Mouse (Mus musculus) erythroid progenitor cell, adult 5-6 weeks (primary cell): Measurements from ENCODE around the gene Trmt61a. TPM values are rescaled to one million over a fixed set of nuclear protein-coding genes. Genes with fewer than 3 reads are reported as not detected.

Experiments used
- ATAC-seq: replicated peaks from 2 replicates; pipeline ENCODE4 v1.8.0; 2016; ENCODE audit warnings: moderate number of reproducible peaks, mild to moderate bottlenecking, moderate TSS enrichment, inconsistent platforms; ENCODE audit not compliant: poor library complexity, low FRiP score, severe bottlenecking
- total RNA-seq, 2 experiments: library from RNA; stranded (forward) in 1 of 2; stranded (reverse) in 1 of 2; fragments of 150-400 nt in 1 of 2; fragments of 186-747, 209-891 nt in 1 of 2; gene quantifications; 2 replicates each; pipeline versions ENCODE4 v1.2.3 to v1.2.4; 2015 to 2017; ENCODE audit warnings: low replicate concordance in 2 of 2

Gene Trmt61a
- total RNA-seq, 2 experiments from 2014 or later: 2.1 to 2.3 TPM

DNA sequence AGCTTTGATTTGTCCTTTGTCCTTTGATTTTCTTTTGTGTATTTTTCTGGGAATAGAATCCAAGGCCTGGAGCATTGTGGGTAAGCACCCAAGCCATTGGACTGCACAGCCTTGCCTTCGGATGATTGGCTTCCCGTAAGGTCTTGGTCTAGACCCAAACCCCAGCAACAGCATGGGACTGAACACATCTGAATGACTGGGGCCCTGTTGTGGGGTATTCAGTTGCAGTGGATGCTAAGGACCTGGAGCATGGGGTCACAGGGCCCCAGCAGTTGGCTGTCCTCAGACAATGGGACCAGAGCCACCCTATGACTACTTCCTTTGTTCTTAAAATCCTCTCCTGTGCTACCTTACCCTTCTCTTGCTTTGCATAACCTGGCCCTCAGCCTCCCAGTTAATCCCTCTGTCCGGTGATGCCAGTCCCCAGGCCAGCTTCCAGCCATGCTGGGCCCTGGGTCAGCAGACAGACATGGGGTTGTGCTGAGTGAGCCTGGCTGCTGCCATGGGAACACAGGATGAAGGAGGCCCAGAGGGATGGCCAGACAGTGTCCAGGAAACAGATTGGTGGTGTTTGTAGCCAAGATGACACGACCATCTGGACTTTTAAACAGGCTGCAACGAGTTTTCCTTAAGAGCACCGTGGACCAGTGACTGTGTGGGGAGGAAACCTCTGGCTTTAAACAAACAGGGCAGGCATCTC lies 46.9 kb downstream of the Trmt61a start:
- no peak for ATAC-seq

DNA sequence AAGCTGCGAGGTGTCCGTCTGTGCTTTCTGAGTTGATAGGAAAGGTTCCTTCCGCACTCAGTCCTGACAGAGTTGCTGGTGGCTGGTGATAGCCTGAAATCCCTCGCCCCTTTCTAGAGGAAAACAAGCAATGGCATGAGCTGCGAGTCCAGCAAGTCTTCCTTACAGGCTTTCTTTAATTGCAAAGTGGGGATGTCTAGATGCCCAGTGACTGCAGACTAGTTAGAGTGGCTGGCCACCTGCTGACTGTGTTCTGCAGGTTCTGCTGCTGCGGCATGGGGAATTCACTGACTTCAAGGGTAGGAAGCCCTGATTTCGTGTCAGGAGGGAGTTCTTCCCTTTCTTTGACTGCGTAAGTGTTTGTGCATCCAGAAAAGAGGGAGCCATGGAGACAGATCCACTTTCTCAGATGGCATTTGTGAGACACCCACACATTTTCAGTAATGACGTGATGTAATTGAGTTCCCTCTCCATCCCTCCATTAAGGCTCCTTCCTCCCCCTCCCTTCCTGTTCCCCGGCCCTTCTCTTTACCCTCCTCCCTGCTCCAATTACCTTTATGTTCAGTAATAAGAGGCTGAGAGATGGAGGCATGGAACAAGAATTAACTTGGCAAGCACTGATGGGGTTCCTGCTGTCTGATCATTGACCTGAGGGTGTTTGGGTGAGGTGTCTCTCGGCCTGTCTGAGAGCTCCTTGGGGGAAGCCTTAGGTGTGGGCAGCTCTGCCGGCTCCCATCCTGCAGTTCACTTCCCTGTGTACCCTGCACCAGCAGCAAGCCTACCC lies 47.6 kb downstream of the Trmt61a start:
- ATAC-seq: no peak

DNA sequence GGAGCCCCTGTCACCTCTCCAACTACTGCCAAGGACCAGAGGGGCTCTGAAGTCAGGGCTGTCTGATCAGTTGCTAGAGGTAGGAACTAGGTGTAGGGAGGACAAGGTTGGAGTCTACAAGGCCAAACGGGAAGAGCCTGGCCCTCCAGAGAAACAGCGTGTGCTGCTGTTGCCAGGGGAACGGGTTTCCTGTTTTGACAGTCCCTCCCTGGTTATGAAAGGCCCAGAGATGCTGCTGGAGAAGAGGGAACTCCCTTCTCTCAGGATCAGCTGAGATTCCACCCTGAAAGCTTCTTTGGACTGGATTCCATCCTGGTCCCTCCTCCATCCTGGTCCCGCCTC lies 48.2 kb downstream of the Trmt61a start:
- ATAC-seq: no peak

DNA sequence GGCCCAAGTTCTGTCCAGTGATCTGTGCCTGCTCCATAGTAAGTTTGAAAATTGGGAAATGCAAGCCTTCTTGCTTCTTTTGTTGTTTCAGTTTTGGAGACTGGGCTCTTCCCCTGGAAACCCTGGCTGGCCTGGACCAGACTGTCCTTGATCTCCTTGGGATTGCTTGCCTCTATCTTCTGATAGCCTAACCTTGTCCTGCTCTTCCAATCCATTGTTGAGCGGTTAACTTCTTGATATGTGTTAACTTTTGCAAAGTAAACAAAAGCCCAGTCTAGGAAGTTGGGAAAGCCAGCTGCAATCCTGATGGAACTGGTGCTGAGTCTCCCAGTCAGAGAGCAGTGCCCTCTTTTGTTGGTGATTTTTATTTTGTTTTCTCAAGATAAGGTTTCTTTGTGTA lies 50.1 kb downstream of the Trmt61a start:
- ATAC-seq: no peak

DNA sequence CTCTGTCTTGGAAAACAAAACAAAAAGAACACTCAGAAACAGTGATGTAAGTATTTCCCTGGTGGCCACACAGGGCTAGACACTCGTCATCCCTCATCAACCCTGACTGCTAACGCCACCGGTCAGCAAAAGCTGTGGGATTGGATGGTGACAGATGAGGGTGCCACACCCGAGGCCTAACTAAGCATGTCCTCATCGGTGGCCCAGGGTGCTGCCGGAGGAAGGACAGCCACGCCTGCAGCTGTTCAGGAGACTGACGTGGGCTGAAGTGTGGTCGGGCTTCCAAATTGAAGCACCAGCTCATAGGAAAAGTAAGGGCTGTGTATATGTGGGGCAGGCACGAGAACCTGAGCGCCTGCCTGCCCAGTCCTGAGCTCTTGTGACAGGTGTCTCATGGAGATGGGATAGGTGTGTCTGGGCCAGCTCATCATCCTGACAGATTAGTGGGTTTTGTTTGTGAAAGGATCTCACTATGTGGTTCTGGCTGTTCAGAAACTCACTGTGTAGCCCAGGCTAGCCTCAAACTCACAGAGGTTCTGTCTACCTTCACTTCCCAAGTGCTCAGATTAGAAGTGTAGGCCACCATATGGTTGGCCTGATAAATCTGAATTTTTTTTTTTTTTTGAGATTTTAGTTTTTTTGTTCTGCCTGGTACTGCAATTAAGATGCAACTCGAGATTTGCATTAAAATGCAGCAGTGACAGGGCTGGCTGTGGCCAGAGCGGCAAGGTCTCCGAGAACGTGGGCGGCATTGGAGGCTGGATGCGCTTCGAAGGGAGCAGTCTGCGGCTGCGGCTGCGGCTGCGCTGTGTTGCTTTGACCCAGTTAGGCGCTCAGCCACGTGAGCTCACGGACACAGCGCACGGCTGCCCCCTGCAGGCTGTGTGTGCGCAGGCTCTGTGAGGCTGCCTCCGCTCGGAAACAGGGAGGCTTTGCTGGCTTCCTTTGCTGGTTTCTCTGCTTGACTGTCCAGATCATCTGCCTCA lies 54.2 kb downstream of the Trmt61a start:
- peak; percentile 94 for ATAC-seq

DNA sequence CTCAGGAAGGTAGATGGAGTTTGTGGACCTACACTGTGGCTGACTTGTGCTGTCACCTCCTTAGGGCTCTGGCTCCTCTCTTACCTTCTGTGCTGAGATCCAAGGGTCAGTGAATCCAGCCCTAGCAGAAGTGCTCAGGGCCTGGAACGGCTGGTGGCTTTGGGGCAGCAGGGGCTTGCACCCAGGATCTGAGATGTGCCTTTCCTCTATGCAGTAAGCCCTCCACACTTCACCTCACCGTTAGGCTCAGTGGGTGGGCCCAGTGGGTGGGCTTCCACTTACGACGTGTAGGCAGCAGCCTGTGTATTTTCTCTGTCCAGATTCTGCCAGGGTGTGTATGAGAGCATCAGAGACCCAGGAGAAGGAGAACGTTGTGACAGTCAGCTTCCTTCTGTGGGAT lies 55.0 kb downstream of the Trmt61a start:
- 0 out of 2 replicates have a peak, but pooled peaks have one; percentile 11 for ATAC-seq

Other genes starting within 250 kb of the Trmt61a start
- gene Tnfaip2, start 235.6 kb upstream of the Trmt61a start, total RNA-seq (2015; ENCODE audit: low replicate concordance): 75.7 and 109 TPM in 2 replicates
- 238 and 415 TPM in 2 replicates for gene Tnfaip2, start 235.6 kb upstream of the Trmt61a start, total RNA-seq (2017; ENCODE audit: low replicate concordance)
- gene Gm266, start 192.3 kb upstream of the Trmt61a start, total RNA-seq (2015; ENCODE audit: low replicate concordance): 1.8 TPM in 1 of 2 replicates, not detected in the other
- gene Gm266, start 192.3 kb upstream of the Trmt61a start, total RNA-seq (2017; ENCODE audit: low replicate concordance): not detected in 2 replicates
- 265 and 296 TPM in 2 replicates for gene Eif5, start 140.1 kb upstream of the Trmt61a start, total RNA-seq (2015; ENCODE audit: low replicate concordance)
- gene Eif5, start 140.1 kb upstream of the Trmt61a start, total RNA-seq (2017; ENCODE audit: low replicate concordance): 240 and 253 TPM in 2 replicates
- 200 and 221 TPM in 2 replicates for gene Mark3, start 103.6 kb upstream of the Trmt61a start, total RNA-seq (2015; ENCODE audit: low replicate concordance)
- 177 and 202 TPM in 2 replicates for gene Mark3, start 103.6 kb upstream of the Trmt61a start, total RNA-seq (2017; ENCODE audit: low replicate concordance)
- 2.5 and 9.4 TPM in 2 replicates for gene Ckb, start 5.8 kb upstream of the Trmt61a start, total RNA-seq (2015; ENCODE audit: low replicate concordance)
- gene Ckb, start 5.8 kb upstream of the Trmt61a start, total RNA-seq (2017; ENCODE audit: low replicate concordance): 5.2 and 10.0 TPM in 2 replicates
- gene Bag5, start 35.2 kb downstream of the Trmt61a start, total RNA-seq (2015; ENCODE audit: low replicate concordance): 5.4 and 6.3 TPM in 2 replicates
- 1.2 and 8.1 TPM in 2 replicates for gene Bag5, start 35.2 kb downstream of the Trmt61a start, total RNA-seq (2017; ENCODE audit: low replicate concordance)
- gene Apopt1, start 35.2 kb downstream of the Trmt61a start, total RNA-seq (2015; ENCODE audit: low replicate concordance): 8.4 and 22.7 TPM in 2 replicates
- 4.8 and 11.3 TPM in 2 replicates for gene Apopt1, start 35.2 kb downstream of the Trmt61a start, total RNA-seq (2017; ENCODE audit: low replicate concordance)
- 18.0 and 31.7 TPM in 2 replicates for gene Klc1, start 80.7 kb downstream of the Trmt61a start, total RNA-seq (2015; ENCODE audit: low replicate concordance)
- gene Klc1, start 80.7 kb downstream of the Trmt61a start, total RNA-seq (2017; ENCODE audit: low replicate concordance): 38.2 and 63.6 TPM in 2 replicates
- 8.0 and 12.3 TPM in 2 replicates for gene Xrcc3, start 135.8 kb downstream of the Trmt61a start, total RNA-seq (2015; ENCODE audit: low replicate concordance)
- gene Xrcc3, start 135.8 kb downstream of the Trmt61a start, total RNA-seq (2017; ENCODE audit: low replicate concordance): 5.3 and 28.4 TPM in 2 replicates
- gene Zfyve21, start 136.1 kb downstream of the Trmt61a start, total RNA-seq (2015; ENCODE audit: low replicate concordance): 4.2 and 9.4 TPM in 2 replicates
- gene Zfyve21, start 136.1 kb downstream of the Trmt61a start, total RNA-seq (2017; ENCODE audit: low replicate concordance): 5.6 and 8.4 TPM in 2 replicates
- 9.7 and 14.7 TPM in 2 replicates for gene Ppp1r13b, start 230.0 kb downstream of the Trmt61a start, total RNA-seq (2015; ENCODE audit: low replicate concordance)
- 6.7 and 12.2 TPM in 2 replicates for gene Ppp1r13b, start 230.0 kb downstream of the Trmt61a start, total RNA-seq (2017; ENCODE audit: low replicate concordance)